Mouse (Mus musculus) right cerebral cortex, postnatal 36 days (tissue): ENCODE data around the gene 4921530L21Rik.

Source experiments
- DNase-seq, 2 experiments: peaks; one replicate each; pipeline ENCODE4 v3.0.0; 2022; ENCODE audit warnings: low spot score in 2 of 2, mixed read lengths in 1 of 2

The 4921530L21Rik gene

GRCm38 (mm10) chr14:95880954-95881353 is at the start of gene 4921530L21Rik:
Gene 4921530L21Rik, plus strand, starts transcription at chr14:95881254.
- DNase-seq = no peak

GRCm38 (mm10) chr14:95833866-95834265 is 47.2 kb upstream of the 4921530L21Rik start:
- no peak for DNase-seq

- DNase-seq = no peak
Observed at GRCm38 (mm10) chr14:95862981-95863380, 18.1 kb upstream of the 4921530L21Rik start.

- no peak for DNase-seq
Observed at GRCm38 (mm10) chr14:95865676-95866416, 15.2 kb upstream of the 4921530L21Rik start.

- no peak for DNase-seq
Observed at GRCm38 (mm10) chr14:95872020-95872419, 9.0 kb upstream of the 4921530L21Rik start.

GRCm38 (mm10) chr14:95876785-95877510 is 4.1 kb upstream of the 4921530L21Rik start:
- peak; percentile 80 to 88 for DNase-seq

GRCm38 (mm10) chr14:95877548-95877947 is 3.5 kb upstream of the 4921530L21Rik start:
- DNase-seq = no peak

GRCm38 (mm10) chr14:95899458-95899857 is 18.4 kb downstream of the 4921530L21Rik start:
- DNase-seq = no peak

GRCm38 (mm10) chr14:95904591-95905095 is 23.6 kb downstream of the 4921530L21Rik start:
- no peak for DNase-seq

GRCm38 (mm10) chr14:95913293-95913692 is 32.2 kb downstream of the 4921530L21Rik start:
- DNase-seq = peak; percentile 77 to 81

GRCm38 (mm10) chr14:95926742-95927141 is 45.7 kb downstream of the 4921530L21Rik start:
- DNase-seq = no peak

GRCm38 (mm10) chr14:95927810-95928785 is 47.0 kb downstream of the 4921530L21Rik start:
- no peak for DNase-seq
